Mouse (Mus musculus) G1E (cell line): ENCODE measurements at regions not wholly inside any gene's neighbourhood (a gene's known extent, or its start where the extent isn't known, plus 50 kb on each side); places are given as distances from the start of the nearest gene placed in this dataset.

Source experiments
- ATAC-seq: 2 replicates; pipeline ENCODE4 v1.8.0; 2016; ENCODE audit warnings: mild to moderate bottlenecking; ENCODE audit not compliant: insufficient number of reproducible peaks, poor library complexity, low FRiP score, severe bottlenecking; ENCODE audit errors: extremely low read depth
- DNase-seq: peaks from one replicate; pipeline ENCODE4 v3.0.0; 2012; ENCODE audit warnings: low spot score
- H3K27me3 ChIP-seq: 2 replicates; pipeline ENCODE4 v1.6.1; 2012; ENCODE audit warnings: mild to moderate bottlenecking, low read length, inconsistent platforms; ENCODE audit not compliant: insufficient read depth
- H3K36me3 ChIP-seq: replicated peaks from 2 replicates; pipeline ENCODE3; 2012; ENCODE audit warnings: mild to moderate bottlenecking, inconsistent platforms
- H3K4me1 ChIP-seq: 2 replicates; pipeline ENCODE4 v1.6.1; 2012; ENCODE audit warnings: low read depth, low read length, inconsistent platforms, mixed read lengths; ENCODE audit not compliant: insufficient read depth
- H3K4me3 ChIP-seq: 2 replicates; pipeline ENCODE4 v1.5.1; 2012; ENCODE audit warnings: low read depth, mild to moderate bottlenecking, inconsistent platforms, low read length, moderate library complexity, mixed read lengths
- H3K9me3 ChIP-seq: replicated peaks from 2 replicates; pipeline ENCODE4 v1.6.1; 2012; ENCODE audit warnings: inconsistent platforms
- CTCF ChIP-seq: IDR thresholded peaks from 2 replicates; pipeline ENCODE4 v1.5.1; 2012; ENCODE audit warnings: low read depth, low read length, inconsistent platforms, mixed read lengths
- GATA1 ChIP-seq: IDR thresholded peaks from 2 replicates; pipeline ENCODE4 v1.6.1; 2012; ENCODE audit warnings: borderline replicate concordance, low read length, inconsistent platforms, mixed read lengths
- GATA2 ChIP-seq: IDR thresholded peaks from 2 replicates; pipeline ENCODE4 v1.6.1; 2012; ENCODE audit warnings: low read depth, low read length, inconsistent platforms, borderline replicate concordance
- POLR2AphosphoS5 ChIP-seq: IDR thresholded peaks from 2 replicates; pipeline ENCODE4 v1.6.1; 2012; ENCODE audit warnings: low read depth, low read length, inconsistent platforms; ENCODE audit not compliant: insufficient replicate concordance
- TAL1 ChIP-seq: conservative IDR thresholded peaks from 2 replicates; pipeline ENCODE4 v1.6.1; 2012; ENCODE audit warnings: low read depth, low read length, inconsistent platforms, mixed read lengths

DNA sequence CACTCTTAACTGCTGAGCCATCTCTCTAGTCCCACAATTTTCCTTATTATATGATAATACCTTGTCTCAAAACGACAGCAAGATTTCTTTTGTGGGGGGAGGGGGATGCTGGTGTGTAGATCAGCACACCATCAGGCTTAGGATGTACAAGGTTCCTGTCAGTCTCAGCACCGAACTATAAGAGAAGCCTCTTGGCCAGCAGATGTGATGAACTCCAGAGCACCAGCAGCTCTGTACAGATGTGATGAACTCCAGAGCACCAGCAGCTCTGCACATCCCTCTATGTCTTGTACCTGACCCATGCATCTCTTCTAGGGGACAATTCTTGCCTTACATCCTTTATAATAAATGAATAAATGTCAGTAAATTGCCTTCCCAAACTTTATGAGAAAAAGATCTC, 1163.7 kb downstream of the 4930447A16Rik start:
- no peak for ATAC-seq
- TF ChIP-seq POLR2AphosphoS5 (no peak), CTCF (no peak), GATA2 (no peak), TAL1 (no peak), GATA1 (no peak)
- H3K27me3 ChIP-seq, result peaks cover 5% of the 10 kb centered on the region

DNA sequence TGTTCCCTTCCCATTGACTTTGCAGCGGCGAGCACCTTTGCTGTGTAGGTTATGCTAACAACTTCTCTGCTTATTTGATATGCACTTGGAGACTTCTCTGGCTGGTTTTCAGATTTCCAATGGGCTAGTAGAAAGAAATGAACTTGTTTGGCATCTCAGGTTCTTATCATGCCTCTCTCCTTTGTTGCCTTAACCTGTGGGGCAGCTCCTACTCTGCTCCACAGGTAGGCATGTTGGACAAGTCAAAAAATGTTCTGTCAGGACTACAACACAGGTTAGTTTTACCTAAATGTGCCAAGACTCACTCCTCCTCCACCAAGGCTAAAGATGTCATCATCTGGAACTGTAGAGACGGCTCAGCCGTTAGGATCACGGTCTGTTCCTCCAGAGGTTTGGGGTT, 1164.3 kb downstream of the 4930447A16Rik start:
- no peaks in the 10 kb centered on the region for H3K9me3 ChIP-seq
- H3K27me3 ChIP-seq, result peaks cover 9% of the 10 kb centered on the region
- no peaks in the 10 kb centered on the region for H3K36me3 ChIP-seq
- TF ChIP-seq TAL1 (no peak), GATA2 (no peak), GATA1 (no peak), CTCF (no peak), POLR2AphosphoS5 (no peak)
- no peaks in the 10 kb centered on the region for H3K4me1 ChIP-seq
- DNase-seq (no peak), ATAC-seq (no peak)
- no peak overlapping the region for H3K4me3 ChIP-seq

More for the DNA sequence above, 1163.7 kb downstream of the 4930447A16Rik start:
- Histone ChIP-seq H3K36me3 (no peaks in the 10 kb centered on the region), H3K4me1 (no peaks in the 10 kb centered on the region), H3K9me3 (no peaks in the 10 kb centered on the region), H3K4me3 (no peak overlapping the region)
- no peak for DNase-seq

DNA sequence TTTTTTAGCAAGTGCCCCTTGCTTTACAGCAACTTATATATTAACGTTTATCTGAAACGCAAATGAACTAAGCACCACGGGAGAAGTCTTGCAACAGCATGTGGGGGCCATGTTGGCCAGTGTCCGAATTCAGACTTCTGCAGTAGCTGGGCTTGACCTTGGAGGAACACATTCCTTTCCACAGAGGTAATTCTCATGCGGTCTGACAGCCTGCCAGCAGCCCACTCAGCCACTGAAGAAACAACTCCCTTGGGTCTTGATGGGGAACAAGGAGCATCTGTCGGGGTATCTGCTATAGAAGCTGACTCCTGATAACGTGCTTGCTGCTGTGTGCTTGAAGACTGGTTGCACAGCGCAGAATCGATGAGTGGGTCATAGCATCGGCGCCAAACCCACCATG, 1168.7 kb downstream of the 4930447A16Rik start:
- H3K4me3 ChIP-seq, result no peak overlapping the region
- ATAC-seq (no peak), DNase-seq (no peak)
- peaks cover 10% of the 10 kb centered on the region for H3K27me3 ChIP-seq
- no peaks in the 10 kb centered on the region for H3K9me3 ChIP-seq
- H3K36me3 ChIP-seq, result no peaks in the 10 kb centered on the region
- TF ChIP-seq CTCF, result no peak
- no peak for TF ChIP-seq TAL1
- no peak for TF ChIP-seq GATA1
- TF ChIP-seq GATA2, result no peak
- no peak for TF ChIP-seq POLR2AphosphoS5
- H3K4me1 ChIP-seq, result no peaks in the 10 kb centered on the region

- TF ChIP-seq POLR2AphosphoS5 (no peak), GATA1 (no peak), CTCF (no peak), GATA2 (no peak), TAL1 (no peak)
- DNase-seq (no peak), ATAC-seq (no peak)
- H3K4me1 ChIP-seq, result no peaks in the 10 kb centered on the region
- H3K27me3 ChIP-seq, result peaks cover 10% of the 10 kb centered on the region
- H3K36me3 ChIP-seq, result no peaks in the 10 kb centered on the region
- no peak overlapping the region for H3K4me3 ChIP-seq
- H3K9me3 ChIP-seq, result no peaks in the 10 kb centered on the region
Observed at GRCm38 (mm10) chr15:38594747-38595146, 1169.4 kb downstream of the 4930447A16Rik start.

DNA sequence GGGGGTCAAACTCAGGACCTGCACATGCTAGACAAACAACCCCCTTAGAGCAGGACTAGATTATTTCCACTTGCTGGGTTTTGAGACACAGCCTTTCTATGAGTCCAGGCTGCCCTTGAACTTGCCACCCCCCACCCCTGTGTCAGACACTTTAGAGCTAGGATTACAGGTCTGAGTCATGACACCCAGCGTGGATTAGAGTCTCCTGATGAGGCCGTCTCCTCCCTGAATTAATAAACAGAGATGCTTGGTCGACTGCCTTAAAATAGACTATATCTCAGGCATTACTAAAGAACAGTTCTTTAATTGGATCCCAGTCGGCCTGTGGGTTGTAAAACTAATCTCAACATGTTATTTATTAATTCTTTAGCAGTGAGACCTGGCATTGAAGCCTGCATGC, 1170.5 kb downstream of the 4930447A16Rik start:
- ATAC-seq, result no peak
- TF ChIP-seq POLR2AphosphoS5 (no peak), GATA1 (no peak), TAL1 (no peak), GATA2 (no peak), CTCF (no peak)
- Histone ChIP-seq H3K36me3 (no peaks in the 10 kb centered on the region), H3K9me3 (no peaks in the 10 kb centered on the region), H3K27me3 (peaks cover 8% of the 10 kb centered on the region), H3K4me1 (no peaks in the 10 kb centered on the region), H3K4me3 (no peak overlapping the region)
- no peak for DNase-seq

DNA sequence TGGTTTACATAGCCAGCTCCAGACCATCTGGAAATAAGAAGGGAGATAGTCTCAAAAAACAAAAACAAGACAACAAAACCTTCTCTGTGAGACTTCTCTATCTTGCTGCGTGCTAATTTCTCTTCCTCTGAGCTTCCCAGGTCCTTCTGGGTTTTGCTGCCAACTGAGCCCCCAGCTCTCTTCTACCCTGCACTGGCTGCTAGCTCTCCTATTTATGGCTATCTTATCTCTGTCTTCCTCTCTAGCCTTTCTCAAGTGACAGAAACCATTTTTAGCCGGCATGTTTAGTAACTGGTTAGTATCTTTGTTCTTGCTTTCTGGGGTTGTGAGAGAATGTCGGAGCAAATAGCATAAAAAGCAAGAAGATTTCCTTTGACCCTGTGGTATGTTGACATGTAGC, 1172.1 kb downstream of the 4930447A16Rik start:
- no peak overlapping the region for H3K4me3 ChIP-seq
- no peak for ATAC-seq
- H3K36me3 ChIP-seq, result no peaks in the 10 kb centered on the region
- no peaks in the 10 kb centered on the region for H3K9me3 ChIP-seq
- H3K4me1 ChIP-seq, result no peaks in the 10 kb centered on the region
- H3K27me3 ChIP-seq, result peaks cover 8% of the 10 kb centered on the region
- TF ChIP-seq GATA1 (no peak), POLR2AphosphoS5 (no peak), CTCF (no peak), GATA2 (no peak), TAL1 (no peak)
- no peak for DNase-seq

DNA sequence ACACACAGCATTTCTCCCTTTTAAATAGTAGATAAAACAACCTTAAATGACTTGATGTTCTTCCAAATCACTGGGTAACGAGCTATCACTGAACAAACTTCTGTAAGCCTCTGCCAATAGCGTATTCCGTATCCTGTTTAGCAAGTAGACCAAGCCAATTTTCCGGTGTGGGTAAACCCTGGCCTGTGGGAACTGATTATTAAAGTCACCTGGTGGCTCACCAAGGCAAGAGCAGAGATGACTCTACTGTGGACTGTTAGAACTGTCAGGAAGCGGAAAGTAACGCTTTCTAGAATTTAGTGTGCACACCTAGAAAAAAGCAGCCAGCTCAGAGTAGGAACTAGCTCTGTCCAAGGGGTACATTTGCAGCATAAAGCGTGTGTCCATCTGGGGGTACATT, 1176.1 kb downstream of the 4930447A16Rik start:
- Histone ChIP-seq H3K27me3 (peaks cover 6% of the 10 kb centered on the region), H3K36me3 (no peaks in the 10 kb centered on the region), H3K4me1 (no peaks in the 10 kb centered on the region), H3K4me3 (no peak overlapping the region), H3K9me3 (no peaks in the 10 kb centered on the region)
- ATAC-seq (no peak), DNase-seq (no peak)
- TF ChIP-seq GATA1 (no peak), POLR2AphosphoS5 (no peak), GATA2 (no peak), TAL1 (no peak), CTCF (no peak)
